Mouse (Mus musculus): ENCODE results near the gene Gbf1.

- no peak for TF ChIP-seq CTCF (IDR thresholded peaks at IDR 0.05; ENCODE audit: low read depth, low read length)
- no peak for TF ChIP-seq TAL1 (conservative IDR thresholded peaks at IDR 0.05; ENCODE audit: low read depth, low read length)
- TF ChIP-seq GATA1 (IDR thresholded peaks at IDR 0.05; ENCODE audit: borderline replicate concordance, low read length), result no peak
- no peak for TF ChIP-seq POLR2AphosphoS5 (IDR thresholded peaks at IDR 0.05; ENCODE audit: insufficient replicate concordance, low read depth, low read length)
Observed at GRCm38 (mm10) chr19:46225506-46225905, 73.2 kb downstream of the Gbf1 start.

Data from G1E (cell line).